In the genomic region with DNA sequence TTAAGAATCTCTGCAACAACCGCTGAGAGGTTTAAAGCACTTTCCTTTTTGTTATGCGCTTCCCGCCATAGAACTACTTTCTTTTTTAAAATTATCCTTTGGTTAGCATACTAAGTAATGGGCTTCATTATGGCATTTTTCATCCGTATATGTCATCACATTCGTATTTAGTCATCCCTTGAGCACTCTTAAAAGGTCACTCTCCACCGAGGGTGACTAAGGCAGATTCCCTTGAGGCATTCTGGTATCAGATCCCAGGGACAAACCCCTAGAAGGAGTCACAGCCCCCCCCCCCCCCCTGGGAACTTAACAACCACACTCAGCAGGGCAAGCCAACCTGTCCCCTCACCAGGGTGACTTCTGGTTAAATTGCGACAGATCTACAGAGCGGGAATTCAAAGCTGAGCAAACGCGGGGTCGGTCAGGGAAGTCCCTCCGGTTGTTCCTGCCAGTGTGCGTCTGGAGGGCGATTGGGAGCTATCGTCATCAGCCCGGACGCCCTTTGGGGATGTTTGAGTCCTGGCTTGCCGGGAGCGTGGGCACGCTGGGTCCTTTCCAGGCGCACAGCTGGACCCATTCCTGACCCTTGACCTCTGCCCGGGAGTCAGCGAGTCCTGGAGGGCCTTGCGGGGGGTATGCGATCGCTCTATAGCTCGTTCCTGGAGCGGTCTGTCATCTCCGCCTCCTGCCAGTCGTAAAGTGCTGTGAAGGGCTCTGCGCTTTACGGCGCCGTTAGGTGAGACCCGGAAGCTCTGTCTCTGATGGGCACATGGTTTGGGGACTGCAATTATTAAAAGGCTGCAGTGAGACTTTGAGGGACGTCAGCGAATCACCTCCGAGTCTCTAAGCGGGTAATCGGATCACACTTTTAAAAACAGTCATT, we compare ENCODE assay signal across 8 mouse cellular contexts. TPM values are rescaled to one million over a fixed set of nuclear protein-coding genes. Genes with fewer than 3 reads are reported as not detected.
DNase-seq lines count a peak whose midpoint lies in the region; ATAC-seq and TF ChIP-seq lines count a peak whose summit lies in the region.

Gene Dph5, plus strand, starts transcription at position 411 of the 883 bp plus-strand sequence.

- WGBS in heart, embryonic 11.5 days (ENCODE audit: insufficient replicate concordance): 1% methylated on average over 40 of the region's 40 CpGs
- under 1% methylated on average over 40 of the region's 40 CpGs for WGBS in kidney, embryonic 16.5 days
- WGBS in liver, adult 2 months: under 1% methylated on average over 40 of the region's 40 CpGs

- H3K9me3 ChIP-seq in heart, embryonic 11.5 days (replicated peaks; ENCODE audit: control insufficient read depth, low read length): no peaks in the 10 kb centered on the region
- H3K9me3 ChIP-seq in kidney, embryonic 16.5 days (ENCODE audit: low read length): no peaks in the 10 kb centered on the region

- H3K4me1 ChIP-seq in heart, embryonic 11.5 days (ENCODE audit: control insufficient read depth, insufficient read depth, low read length): peaks cover 4% of the 10 kb centered on the region; the same call in 1 of the 2 replicates
- no peaks in the 10 kb centered on the region for H3K4me1 ChIP-seq in kidney, embryonic 16.5 days (ENCODE audit: insufficient read depth, low read length)
- H3K4me1 ChIP-seq in liver, adult 2 months (ENCODE audit: control insufficient read depth, insufficient read depth, low read length): peaks cover 2% of the 10 kb centered on the region; the same call in 1 of the 2 replicates

- H3K9ac ChIP-seq in heart, embryonic 11.5 days (ENCODE audit: low read depth, low read length): peak within 1 kb of the TSS; percentile 82
- H3K9ac ChIP-seq in kidney, embryonic 16.5 days (replicated peaks; ENCODE audit: low read length): peak within 1 kb of the TSS; percentile 59
- H3K9ac ChIP-seq in liver, adult 2 months (ENCODE audit: low read depth, low read length): peak within 1 kb of the TSS; percentile 69

- H3K27me3 ChIP-seq in heart, embryonic 11.5 days (ENCODE audit: control insufficient read depth, insufficient read depth, low read length): no peaks in the 10 kb centered on the region
- no peaks in the 10 kb centered on the region for H3K27me3 ChIP-seq in kidney, embryonic 16.5 days (ENCODE audit: insufficient read depth, low read length)
- no peaks in the 10 kb centered on the region for H3K27me3 ChIP-seq in liver, adult 2 months (ENCODE audit: control insufficient read depth, insufficient read depth, low read length)
- no peaks in the 10 kb centered on the region for H3K27me3 ChIP-seq in myocyte (ENCODE audit: control insufficient read depth, insufficient read depth, insufficient read length)
- H3K27me3 ChIP-seq in splenic B cell, adult 2 months (ENCODE audit: control insufficient read depth, insufficient read depth, low read length, poor library complexity, severe bottlenecking): no peaks in the 10 kb centered on the region

- H3K79me2 ChIP-seq in liver, adult 2 months (ENCODE audit: control insufficient read depth, insufficient read depth, low read length): no peaks in the 10 kb centered on the region
- peaks cover 14% of the 10 kb centered on the region for H3K79me2 ChIP-seq in myocyte (ENCODE audit: control insufficient read depth, insufficient read depth)

- H3K4me3 ChIP-seq in heart, embryonic 11.5 days (ENCODE audit: low read depth, low read length): peak within 1 kb of the TSS; percentile 68
- peak within 1 kb of the TSS; percentile 93 for H3K4me3 ChIP-seq in kidney, embryonic 16.5 days (ENCODE audit: low read length)
- H3K4me3 ChIP-seq in liver, adult 2 months (ENCODE audit: insufficient read depth, low read depth, low read length): peak within 1 kb of the TSS; percentile 76
- peak within 1 kb of the TSS; percentile 85 for H3K4me3 ChIP-seq in myocyte

- no peaks in the 10 kb centered on the region for H3K36me3 ChIP-seq in heart, embryonic 11.5 days (ENCODE audit: control insufficient read depth, insufficient read depth, low read length)
- no peaks in the 10 kb centered on the region for H3K36me3 ChIP-seq in kidney, embryonic 16.5 days (ENCODE audit: insufficient read depth, low read length)
- peaks cover 2% of the 10 kb centered on the region; the same call in 1 of the 2 replicates for H3K36me3 ChIP-seq in liver, adult 2 months (ENCODE audit: control insufficient read depth, insufficient read depth, low read length)
- H3K36me3 ChIP-seq in myocyte (ENCODE audit: control insufficient read depth, insufficient read depth): no peaks in the 10 kb centered on the region
- peaks cover 8% of the 10 kb centered on the region; the same call in 1 of the 2 replicates for H3K36me3 ChIP-seq in splenic B cell, adult 2 months (ENCODE audit: control insufficient read depth, insufficient read depth, low read length, poor library complexity, severe bottlenecking)

- TF ChIP-seq POLR2A in liver, adult 2 months (IDR thresholded peaks at IDR 0.05; ENCODE audit: extremely low read depth, insufficient read depth, low read length): peak; percentile 37; the same call in 1 of the 2 replicates
- peak; percentile 68 for TF ChIP-seq POLR2A in myocyte (IDR thresholded peaks at IDR 0.05; ENCODE audit: insufficient read length, low read depth)

- TF ChIP-seq CTCF in liver, adult 2 months (IDR thresholded peaks at IDR 0.05; ENCODE audit: low read depth, low read length): no peak

- H3ac ChIP-seq in myocyte (ENCODE audit: control insufficient read depth, insufficient read length): peak within 1 kb of the TSS; percentile 34

- peak; percentile 86 to 87 for DNase-seq in B cell, adult 2 months
- peak; percentile 97 for DNase-seq in brain, adult 2 months (ENCODE audit: low read depth, low spot score)
- DNase-seq in liver, adult 2 months (ENCODE audit: extremely low read depth, low read depth, low spot score): peak; percentile 87
- DNase-seq in splenic B cell, adult 2 months (ENCODE audit: low read depth, low spot score): peak; percentile 91

- peak; percentile 95 for ATAC-seq in erythroblast, adult 5-6 weeks (replicated peaks; ENCODE audit: low FRiP score, poor library complexity, severe bottlenecking)
- peak; percentile 93 for ATAC-seq in heart, embryonic 11.5 days (replicated peaks; ENCODE audit: insufficient number of reproducible peaks, low FRiP score, low TSS enrichment)
- ATAC-seq in kidney, embryonic 16.5 days (ENCODE audit: low FRiP score, low TSS enrichment): peak; percentile 97

- peak within 1 kb of the TSS; percentile 88 for H3K4me2 ChIP-seq in heart, embryonic 11.5 days
- peak within 1 kb of the TSS; percentile 72 for H3K4me2 ChIP-seq in kidney, embryonic 16.5 days (replicated peaks; ENCODE audit: low read depth, low read length)
- peak within 1 kb of the TSS; percentile 85 for H3K4me2 ChIP-seq in myocyte (ENCODE audit: low read depth)

- peak within 1 kb of the TSS; percentile 81 for H3K27ac ChIP-seq in heart, embryonic 11.5 days (ENCODE audit: low read depth, low read length)
- peak within 1 kb of the TSS; percentile 79 for H3K27ac ChIP-seq in kidney, embryonic 16.5 days (ENCODE audit: low read length)
- peak within 1 kb of the TSS; percentile 59 for H3K27ac ChIP-seq in liver, adult 2 months (replicated peaks; ENCODE audit: insufficient read depth, low read depth, low read length)

TF ChIP-seq in myocyte, 11 proteins besides CTCF, POLR2A, EP300 and RAD21:
- TF ChIP-seq USF1 (IDR thresholded peaks at IDR 0.05; ENCODE audit: low read depth) (peak; percentile 57), REST (IDR thresholded peaks at IDR 0.05; ENCODE audit: insufficient read depth, insufficient read length) (no peak), E2F4 (IDR thresholded peaks at IDR 0.05; ENCODE audit: insufficient read depth) (peak; percentile 30), TCF12 (IDR thresholded peaks at IDR 0.05; ENCODE audit: insufficient read depth, poor library complexity, severe bottlenecking) (no peak), TCF3 (IDR thresholded peaks at IDR 0.05; ENCODE audit: insufficient read length, low read depth) (no peak), SRF (IDR thresholded peaks at IDR 0.05; ENCODE audit: control insufficient read depth, insufficient read length, low read depth) (no peak), POLR2AphosphoS2 (IDR thresholded peaks at IDR 0.05; ENCODE audit: insufficient read length, low read depth) (peak; percentile 70), MYOG (IDR thresholded peaks at IDR 0.05; ENCODE audit: control insufficient read depth in 1 of 3, insufficient read depth in 1 of 3, insufficient read length in 2 of 3, low read depth in 2 of 3) (peak in 1 of 3 experiments; percentile 62), CEBPB (IDR thresholded peaks at IDR 0.05; ENCODE audit: insufficient read depth, poor library complexity, severe bottlenecking) (0 out of 2 replicates have a peak, but pooled peaks have one; percentile 0), MAX (IDR thresholded peaks at IDR 0.05; ENCODE audit: low read depth) (peak; percentile 97), MYOD1 (IDR thresholded peaks at IDR 0.05; ENCODE audit: control insufficient read depth in 1 of 3, insufficient read length in 2 of 3, low read depth in 2 of 3) (peak in 1 of 3 experiments; percentile 18)

RNA-seq across cellular contexts. Expression of gene Dph5, which starts in this region (rescaled TPM):
- total RNA-seq in erythroblast, adult 5-6 weeks (2015; ENCODE audit: low replicate concordance): 4.2 and 10.4 TPM in 2 replicates
- 6.7 and 8.4 TPM in 2 replicates for total RNA-seq in erythroblast, adult 5-6 weeks (2017; ENCODE audit: low replicate concordance)
- 20.0 and 22.0 TPM in 2 replicates for polyA plus RNA-seq in heart, embryonic 11.5 days (2014; fragmentation: Nextera tagmentation; extraction: Ambion mirVana)
- 27.3 and 28.5 TPM in 2 replicates for polyA plus RNA-seq in kidney, embryonic 16.5 days (2015; fragmentation: Nextera tagmentation; extraction: Ambion mirVana)
- 7.7 and 9.3 TPM in 2 replicates for total RNA-seq in liver, adult 2 months (2014; rRNA removed)
- polyA plus RNA-seq in liver, adult 2 months (2012; rRNA removed): 3.4 and 3.8 TPM in 2 replicates
- 8.8 TPM for polyA plus RNA-seq in myocyte (2012; fragmentation: generic; extraction: Trizol)

Comparison
In these comparisons a context has a peak if more than half of its experiments do, and no peak if none do; other contexts are left out.
1. Peak in every context shown above with its lines: DNase-seq, ATAC-seq, H3K4me3 ChIP-seq and H3K27ac ChIP-seq.